Mouse (Mus musculus) inflammation-experienced regulatory T-cells, adult 6 months (primary cell): ENCODE measurements around the gene Gfra1. TPM values are rescaled to one million over a fixed set of nuclear protein-coding genes. Genes with fewer than 3 reads are reported as not detected.

ENCODE experiments used
- ATAC-seq: one replicate; pipeline ENCODE4 v1.8.0; 2017
- polyA plus RNA-seq, 3 experiments: library from polyadenylated mRNA; unstranded; fragments of 100-300 nt; shearing (Covaris generic); gene quantifications; one replicate each; pipeline ENCODE4 v1.2.1; 2017

Gene Gfra1
- polyA plus RNA-seq, 3 experiments from 2014 or later: 0.15 to 1.8 (median 0.63) TPM

- ATAC-seq: no peak
Measured at GRCm38 (mm10) chr19:58244148-58244547, 211.6 kb downstream of the Gfra1 start.

- no peak for ATAC-seq
Measured at GRCm38 (mm10) chr19:58243604-58244003, 212.1 kb downstream of the Gfra1 start.

GRCm38 (mm10) chr19:58238325-58238724 lies 217.4 kb downstream of the Gfra1 start:
- no peak for ATAC-seq

GRCm38 (mm10) chr19:58227725-58228124 lies 228.0 kb downstream of the Gfra1 start:
- ATAC-seq: no peak

GRCm38 (mm10) chr19:58226882-58227281 lies 228.8 kb downstream of the Gfra1 start:
- ATAC-seq: no peak

- ATAC-seq: no peak
Measured at GRCm38 (mm10) chr19:58220061-58220831, 235.5 kb downstream of the Gfra1 start.

- no peak for ATAC-seq
Measured at GRCm38 (mm10) chr19:58217591-58217990, 238.1 kb downstream of the Gfra1 start.

- no peak for ATAC-seq
Measured at GRCm38 (mm10) chr19:58206496-58207044, 249.1 kb downstream of the Gfra1 start.

- ATAC-seq: no peak
Measured at GRCm38 (mm10) chr19:58205470-58205869, 250.2 kb downstream of the Gfra1 start.

GRCm38 (mm10) chr19:58202627-58203026 lies 253.1 kb downstream of the Gfra1 start:
- ATAC-seq: no peak

GRCm38 (mm10) chr19:58199679-58200078 lies 256.0 kb downstream of the Gfra1 start:
- ATAC-seq: no peak

- no peak for ATAC-seq
Measured at GRCm38 (mm10) chr19:58193733-58194456, 261.8 kb downstream of the Gfra1 start.

GRCm38 (mm10) chr19:58190947-58191346 lies 264.8 kb downstream of the Gfra1 start:
- no peak for ATAC-seq

- no peak for ATAC-seq
Measured at GRCm38 (mm10) chr19:58186558-58186957, 269.2 kb downstream of the Gfra1 start.

Other genes with a start within 250 kb of the Gfra1 start
- not detected for gene Ccdc172, start 56.1 kb upstream of the Gfra1 start, polyA plus RNA-seq
- not detected for gene Pnlip, start 196.6 kb upstream of the Gfra1 start, polyA plus RNA-seq